Mouse (Mus musculus) forebrain, embryonic 13.5 days (tissue): Measurements from ENCODE around the gene Vkorc1l1. TPM values are rescaled to one million over a fixed set of nuclear protein-coding genes. Genes with fewer than 3 reads are reported as not detected.

ENCODE experiments used
- ATAC-seq: fragments of 200-750 bp; cut with Nextera tagmentation; 2 replicates; pipeline ENCODE4 v1.8.0; 2017
- H3K27ac ChIP-seq: fragments of 300-500 bp; sonication (generic); 2 replicates; pipeline ENCODE4 v1.5.1; 2015; ENCODE audit warnings: inconsistent platforms, mild to moderate bottlenecking, moderate library complexity
- H3K27me3 ChIP-seq: fragments of 300-500 bp; sonication (generic); 2 replicates; pipeline ENCODE4 v1.6.1; 2015; ENCODE audit warnings: mild to moderate bottlenecking, inconsistent platforms
- H3K36me3 ChIP-seq: fragments of 300-500 bp; sonication (generic); 2 replicates; pipeline ENCODE4 v1.6.1; 2015; ENCODE audit warnings: mild to moderate bottlenecking, inconsistent platforms; ENCODE audit not compliant: poor library complexity, severe bottlenecking
- H3K4me1 ChIP-seq: fragments of 300-500 bp; sonication (generic); 2 replicates; pipeline ENCODE4 v1.6.1; 2015; ENCODE audit warnings: inconsistent platforms
- H3K4me2 ChIP-seq: fragments of 300-500 bp; sonication (generic); 2 replicates; pipeline ENCODE4 v1.6.1; 2015; ENCODE audit warnings: inconsistent platforms, mild to moderate bottlenecking, moderate library complexity
- H3K4me3 ChIP-seq: fragments of 300-500 bp; sonication (generic); 2 replicates; pipeline ENCODE4 v1.5.1; 2015; ENCODE audit warnings: mild to moderate bottlenecking, inconsistent platforms
- H3K9ac ChIP-seq: fragments of 300-500 bp; sonication (generic); 2 replicates; pipeline ENCODE4 v1.6.1; 2015; ENCODE audit warnings: mild to moderate bottlenecking, inconsistent platforms
- H3K9me3 ChIP-seq: fragments of 300-500 bp; sonication (generic); replicated peaks from 2 replicates; pipeline ENCODE4 v1.6.1; 2016; ENCODE audit warnings: inconsistent platforms
- WGBS: fragments of 180-500 bp; shearing (Covaris S2); methylation state at CpG from one replicate; pipeline ENCODE4 v1.1.7; 2015; 5-methylcytosine and 5-hydroxymethylcytosine counted together
- polyA plus RNA-seq: library from polyadenylated mRNA; unstranded; fragments of >200 nt; fragmentation: Nextera tagmentation; extraction: Ambion mirVana; gene quantifications from 2 replicates; pipeline ENCODE4 v1.2.1, GENCODE M21; 2015

Vkorc1l1 gene
- polyA plus RNA-seq, 1 experiment from 2014 or later = 26.4 TPM

DNA sequence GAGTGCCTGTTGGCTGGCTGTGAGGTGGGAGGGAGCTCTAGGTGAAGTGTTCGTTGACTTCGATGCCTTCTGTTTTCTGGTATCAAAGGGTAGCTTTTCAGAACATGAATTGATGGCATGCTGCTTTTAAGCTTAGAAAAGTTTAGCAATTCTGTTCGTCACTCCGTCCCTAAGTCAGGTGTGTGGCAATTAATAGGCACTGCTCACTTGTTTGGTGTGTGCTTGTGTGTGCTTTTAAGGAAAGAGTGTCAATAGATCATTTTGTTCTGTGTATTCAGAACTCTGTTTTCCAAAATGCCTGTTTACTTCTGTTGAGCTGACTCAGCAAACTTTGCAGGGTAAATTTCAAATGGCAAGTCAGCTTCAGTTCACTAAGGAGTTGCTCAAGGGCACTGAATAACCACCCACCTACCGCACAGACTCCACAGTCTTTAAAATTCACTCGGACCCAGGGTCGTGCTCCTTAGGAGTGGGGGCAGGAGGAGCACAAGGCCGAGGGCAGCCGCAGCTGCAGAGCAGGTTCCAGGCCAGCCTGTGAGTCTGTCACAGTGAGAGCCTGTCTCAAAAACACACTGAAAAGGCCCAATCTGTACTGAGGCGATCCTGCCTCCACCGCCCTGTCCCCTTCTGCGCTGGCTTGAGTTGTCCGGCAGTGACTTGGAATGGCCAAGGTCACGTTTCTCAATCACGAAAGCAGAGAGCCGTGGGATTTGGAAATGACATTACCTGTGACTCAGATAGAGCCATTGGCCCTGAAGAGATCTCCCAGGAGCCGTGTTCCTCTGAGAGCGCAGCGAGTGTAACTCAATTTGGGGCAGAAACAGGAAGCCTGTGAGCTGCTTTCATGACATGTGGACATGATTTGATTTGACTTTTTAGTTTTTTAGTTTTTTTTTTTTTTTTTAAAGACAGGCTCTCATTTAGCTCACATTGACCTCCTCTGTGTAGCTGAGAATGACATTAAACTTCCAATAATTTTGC is 89.9 kb downstream of the Vkorc1l1 start:
- no peaks in the 10 kb centered on the region for H3K9me3 ChIP-seq
- peaks cover 10% of the 10 kb centered on the region for H3K4me1 ChIP-seq
- H3K27ac ChIP-seq = no peak overlapping the region
- peaks cover 16% of the 10 kb centered on the region; the same call in 1 of the 2 replicates for H3K36me3 ChIP-seq
- WGBS = 93% methylated on average over 19 of the region's 19 CpGs
- H3K4me2 ChIP-seq = no peak overlapping the region
- H3K9ac ChIP-seq = no peak overlapping the region
- H3K4me3 ChIP-seq = no peak overlapping the region
- H3K27me3 ChIP-seq = 0 out of 2 replicates have a peak, but pooled peaks cover 9% of the 10 kb centered on the region
- ATAC-seq = no peak

- Histone ChIP-seq H3K27ac (no peak overlapping the region), H3K36me3 (peaks cover 29% of the 10 kb centered on the region), H3K9ac (no peak overlapping the region), H3K9me3 (no peaks in the 10 kb centered on the region), H3K4me2 (no peak overlapping the region), H3K27me3 (no peaks in the 10 kb centered on the region), H3K4me1 (peaks cover 10% of the 10 kb centered on the region), H3K4me3 (no peak overlapping the region)
- 85% methylated on average over 2 of the region's 2 CpGs for WGBS
- no peak for ATAC-seq
These were observed 92.1 kb downstream of the Vkorc1l1 start for GRCm38 (mm10) chr5:130033869-130034268.

Other genes with a start within 250 kb of the Vkorc1l1 start
- gene Sept14, start 233.5 kb upstream of the Vkorc1l1 start, polyA plus RNA-seq = not detected in 2 replicates
- 194 and 203 TPM in 2 replicates for gene Mrps17, start 226.5 kb upstream of the Vkorc1l1 start, polyA plus RNA-seq
- 83.0 and 88.7 TPM in 2 replicates for gene Nipsnap2, start 216.9 kb upstream of the Vkorc1l1 start, polyA plus RNA-seq
- 48.2 and 55.1 TPM in 2 replicates for gene Psph, start 154.5 kb upstream of the Vkorc1l1 start, polyA plus RNA-seq
- 34.5 and 35.0 TPM in 2 replicates for gene Sumf2, start 95.0 kb upstream of the Vkorc1l1 start, polyA plus RNA-seq
- 1,055 and 1,072 TPM in 2 replicates for gene Chchd2, start 54.5 kb upstream of the Vkorc1l1 start, polyA plus RNA-seq
- gene Zbed5, start 46.2 kb upstream of the Vkorc1l1 start, polyA plus RNA-seq = 9.6 and 10.5 TPM in 2 replicates
- 0.27 and 0.37 TPM in 2 replicates for gene Phkg1, start 43.4 kb upstream of the Vkorc1l1 start, polyA plus RNA-seq
- 5.2 and 7.2 TPM in 2 replicates for gene Nupr1l, start 33.4 kb upstream of the Vkorc1l1 start, polyA plus RNA-seq
- gene Gusb, start 61.1 kb downstream of the Vkorc1l1 start, polyA plus RNA-seq = 15.9 and 16.6 TPM in 2 replicates
- 23.3 and 28.6 TPM in 2 replicates for gene Asl, start 87.3 kb downstream of the Vkorc1l1 start, polyA plus RNA-seq
- 67.0 and 77.0 TPM in 2 replicates for gene Crcp, start 87.3 kb downstream of the Vkorc1l1 start, polyA plus RNA-seq
- gene Tpst1, start 131.4 kb downstream of the Vkorc1l1 start, polyA plus RNA-seq = 47.5 and 50.2 TPM in 2 replicates
- 8.3 and 8.9 TPM in 2 replicates for gene Kctd7, start 202.9 kb downstream of the Vkorc1l1 start, polyA plus RNA-seq
- gene Rabgef1, start 229.8 kb downstream of the Vkorc1l1 start, polyA plus RNA-seq = 32.8 and 34.6 TPM in 2 replicates